Mouse (Mus musculus) gastrocnemius, postnatal 4 days (tissue): ENCODE measurements around the gene L2hgdh. TPM values are rescaled to one million over a fixed set of nuclear protein-coding genes. Genes with fewer than 3 reads are reported as not detected.

Experiments
- DNase-seq, 2 experiments: peaks; one replicate each; pipeline ENCODE4 v3.0.0; 2021 to 2022; ENCODE audit warnings: low spot score in 2 of 2, mixed read lengths in 2 of 2
- total RNA-seq, 2 experiments: library from RNA; stranded (reverse); gene quantifications; 2 replicates each; pipeline ENCODE4 v1.2.3; 2021

Gene L2hgdh
- total RNA-seq, 2 experiments from 2014 or later: 38.1 to 38.9 TPM

- no peak for DNase-seq
These were observed 7.5 kb upstream of the L2hgdh start for GRCm38 (mm10) chr12:69732221-69732620.

- no peak for DNase-seq
These were observed 5.6 kb upstream of the L2hgdh start for GRCm38 (mm10) chr12:69730306-69730705.

- DNase-seq: no peak
These were observed 4.6 kb upstream of the L2hgdh start for GRCm38 (mm10) chr12:69729246-69729645.

- no peak for DNase-seq
These were observed 509 bp downstream of the L2hgdh start for GRCm38 (mm10) chr12:69724018-69724710.

- DNase-seq: no peak
These were observed 1.3 kb downstream of the L2hgdh start for GRCm38 (mm10) chr12:69723376-69723775.

GRCm38 (mm10) chr12:69722857-69723256, 1.8 kb downstream of the L2hgdh start:
- DNase-seq: peak in 1 of 2 experiments; percentile 13

GRCm38 (mm10) chr12:69713628-69714027, 11.0 kb downstream of the L2hgdh start:
- no peak for DNase-seq

- no peak for DNase-seq
These were observed 19.7 kb downstream of the L2hgdh start for GRCm38 (mm10) chr12:69704799-69705458.

- no peak for DNase-seq
These were observed 26.3 kb downstream of the L2hgdh start for GRCm38 (mm10) chr12:69698352-69698751.

GRCm38 (mm10) chr12:69696746-69697145, 27.9 kb downstream of the L2hgdh start:
- peak in 1 of 2 experiments; percentile 33 for DNase-seq

GRCm38 (mm10) chr12:69693471-69693870, 31.2 kb downstream of the L2hgdh start:
- no peak for DNase-seq

GRCm38 (mm10) chr12:69690714-69691113, 34.0 kb downstream of the L2hgdh start:
- DNase-seq: no peak

GRCm38 (mm10) chr12:69689094-69689493, 35.6 kb downstream of the L2hgdh start:
- DNase-seq: no peak

GRCm38 (mm10) chr12:69688368-69688767, 36.3 kb downstream of the L2hgdh start:
- no peak for DNase-seq

- peak; percentile 43 to 83 for DNase-seq
These were observed 41.1 kb downstream of the L2hgdh start for GRCm38 (mm10) chr12:69683537-69683936.

GRCm38 (mm10) chr12:69682788-69683419, 41.8 kb downstream of the L2hgdh start:
- no peak for DNase-seq

- peak; percentile 78 to 87 for DNase-seq
These were observed 42.4 kb downstream of the L2hgdh start for GRCm38 (mm10) chr12:69682065-69682787.

- peak; percentile 51 to 69 for DNase-seq
These were observed 43.1 kb downstream of the L2hgdh start, which contains the start of gene Sos2 for GRCm38 (mm10) chr12:69681566-69682061. Gene Sos2, minus strand, starts transcription at chr12:69681852.

GRCm38 (mm10) chr12:69680635-69681565, 43.8 kb downstream of the L2hgdh start:
- peak; percentile 29 to 46 for DNase-seq

- no peak for DNase-seq
These were observed 48.5 kb downstream of the L2hgdh start for GRCm38 (mm10) chr12:69676157-69676556.
